Mouse (Mus musculus) Patski (cell line): ENCODE data around the gene Polr2l. TPM values are rescaled to one million over a fixed set of nuclear protein-coding genes. Genes with fewer than 3 reads are reported as not detected.

Experiments
- ATAC-seq: fragments of 100-300 bp; one replicate; pipeline ENCODE4 v1.8.0; 2021
- CTCF ChIA-PET: fragments of 350-600 bp; sonication (Branson Sonifier 250); formaldehyde crosslinking; loops from one replicate; lab custom pipeline; 2022; ENCODE audit warnings: inconsistent platforms; lab: Charles Lee
- POLR2A ChIA-PET: fragments of 350-600 bp; sonication (Branson Sonifier 250); formaldehyde crosslinking; loops from one replicate; lab custom pipeline; 2022; ENCODE audit warnings: antibody characterized with exemption, inconsistent platforms; lab: Charles Lee
- DNase-seq: peaks from one replicate; pipeline ENCODE4 v3.0.0-alpha.2; 2011; ENCODE audit warnings: low read depth, low spot score
- H3K27me3 ChIP-seq: fragments of 371-371 bp; one replicate; pipeline ENCODE4 v1.5.1; 2021
- CTCF ChIP-seq: fragments of 100-300 bp; IDR thresholded peaks from one replicate; pipeline ENCODE4 v1.5.1; 2021
- in situ Hi-C: fragments of 300-500 bp; cut with MboI; formaldehyde crosslinking; loops from 3 replicates; pipeline ENCODE4 v1.11.1; 2018; ENCODE audit warnings: low pct_unique_long_range_greater_than_20kb, mixed read lengths
- polyA plus RNA-seq: library from polyadenylated mRNA; unstranded; gene quantifications from one replicate; pipeline ENCODE4 v1.2.3, GENCODE M21; 2021

The Polr2l gene
- polyA plus RNA-seq, 1 experiment from 2014 or later: 55.2 TPM

- in situ Hi-C loops: no loop called here
- no peak for DNase-seq
- ChIA-PET POLR2A (interaction anchor here (1.4 kb wide), 2 partner anchors 25 to 33 kb away, joined by 3 to 4 read pairs; no protein-coding TSS in a partner anchor), CTCF (interaction anchor here (1.2 to 1.8 kb wide), 3 partner anchors 15 to 36 kb away, joined by 3 to 6 read pairs (median 4); partner anchors contain the start of gene Cend1)
- no peaks in the 10 kb centered on the region for H3K27me3 ChIP-seq
- TF ChIP-seq CTCF: no peak
- ATAC-seq: peak; percentile 59
These were observed 31.1 kb downstream of the Polr2l start, which contains the start of gene Pidd1 for GRCm38 (mm10) chr7:141443828-141444237. Gene Pidd1 (minus strand): TSS chr7:141444025.

DNA sequence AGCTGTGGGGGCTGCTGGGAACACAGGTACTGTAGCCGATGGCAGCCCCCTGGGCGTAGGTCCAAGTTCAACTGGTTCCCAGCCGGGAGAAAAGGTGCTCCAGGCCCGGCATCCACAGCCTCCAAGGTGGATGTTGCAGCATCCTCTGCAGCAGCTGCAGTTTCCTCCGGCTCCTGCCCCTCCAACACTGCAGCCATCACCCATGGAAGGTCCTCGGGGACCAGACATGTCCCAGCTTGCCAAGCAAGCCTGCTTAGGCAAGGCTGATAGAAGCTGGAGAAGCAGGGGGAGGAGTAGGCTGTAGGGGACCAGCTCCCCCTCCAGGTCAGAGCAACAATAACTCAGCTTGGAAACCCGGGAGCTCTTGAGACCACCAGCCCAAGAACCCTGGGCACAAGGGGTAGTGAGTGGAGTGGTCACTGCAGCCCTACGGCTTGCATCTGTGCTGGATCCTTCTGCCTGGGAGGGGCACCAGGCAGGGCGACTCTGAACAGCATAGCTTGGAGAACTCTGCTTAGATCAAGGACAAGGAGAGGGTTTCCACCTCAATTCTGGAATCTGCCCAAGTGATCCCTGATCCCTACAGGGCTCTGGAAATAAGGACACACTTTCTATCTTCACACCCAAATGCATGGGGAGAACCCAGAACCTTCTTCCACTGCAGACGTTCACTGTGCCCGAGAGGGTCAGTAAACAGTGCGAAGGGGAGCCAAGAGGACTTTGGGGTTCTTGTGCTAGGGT, 31.7 kb downstream of the Polr2l start:
- ChIA-PET POLR2A (interaction anchor here (1.4 kb wide), 1 partner anchor 34 kb away, joined by 3 read pairs; no protein-coding TSS in a partner anchor), CTCF (interaction anchor here (1.2 to 2.1 kb wide), 5 partner anchors 14 to 101 kb away, joined by 3 to 11 read pairs (median 4); partner anchors contain the start of genes Cend1 and Gatd1)
- TF ChIP-seq CTCF: no peak
- no peaks in the 10 kb centered on the region for H3K27me3 ChIP-seq
- in situ Hi-C loops: no loop called here
- ATAC-seq (peak; percentile 28), DNase-seq (no peak)

- in situ Hi-C loops: no loop called here
These were observed 32.7 kb downstream of the Polr2l start for GRCm38 (mm10) chr7:141442199-141442598.

DNA sequence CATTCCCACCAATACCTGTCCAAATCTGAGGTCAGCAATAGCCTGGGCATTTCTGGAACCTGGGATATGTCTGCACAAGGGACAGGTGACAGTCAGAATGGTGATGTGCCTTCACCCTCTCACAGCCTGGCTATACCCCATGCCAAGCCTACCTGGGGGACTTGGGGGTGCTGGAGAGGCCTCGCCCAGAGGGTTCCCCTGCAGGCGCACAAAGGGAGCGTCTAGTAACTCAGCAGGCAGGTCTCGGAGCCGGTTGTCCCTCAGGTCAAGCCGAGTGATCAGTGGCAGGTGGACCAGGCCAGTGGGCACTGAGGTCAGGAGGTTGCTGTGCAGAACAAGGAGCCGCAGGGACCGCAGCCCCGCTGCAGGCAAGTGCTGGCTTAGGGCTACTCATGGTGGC, 33.5 kb downstream of the Polr2l start:
- CTCF ChIA-PET: interaction anchor here (1.1 to 2.7 kb wide), 5 partner anchors 29 to 102 kb away, joined by 3 to 13 read pairs (median 7); partner anchors contain the start of gene Gatd1
- DNase-seq (no peak), ATAC-seq (no peak)
- POLR2A ChIA-PET: no interaction called here
- H3K27me3 ChIP-seq: no peaks in the 10 kb centered on the region
- in situ Hi-C loops: no loop called here
- no peak for TF ChIP-seq CTCF

More at GRCm38 (mm10) chr7:141442199-141442598, 32.7 kb downstream of the Polr2l start:
- no peak for TF ChIP-seq CTCF
- no peaks in the 10 kb centered on the region for H3K27me3 ChIP-seq
- DNase-seq (no peak), ATAC-seq (no peak)
- POLR2A ChIA-PET: interaction anchor here (1.1 to 1.4 kb wide), 2 partner anchors 34 to 35 kb away, joined by 3 read pairs; no protein-coding TSS in a partner anchor
- CTCF ChIA-PET: interaction anchor here (1.2 to 2.1 kb wide), 4 partner anchors 13 to 100 kb away, joined by 3 to 11 read pairs (median 5); partner anchors contain the start of genes Cend1 and Gatd1

- DNase-seq: no peak
- no peak for ATAC-seq
- ChIA-PET POLR2A (interaction anchor here (1.1 kb wide), 1 partner anchor 26 kb away, joined by 3 read pairs; no protein-coding TSS in a partner anchor), CTCF (interaction anchor here (1.1 to 2.7 kb wide), 5 partner anchors 13 to 101 kb away, joined by 3 to 13 read pairs (median 7); no protein-coding TSS in a partner anchor)
- in situ Hi-C loops: no loop called here
- H3K27me3 ChIP-seq: no peaks in the 10 kb centered on the region
- no peak for TF ChIP-seq CTCF
These were observed 34.3 kb downstream of the Polr2l start for GRCm38 (mm10) chr7:141440613-141441012.

DNA sequence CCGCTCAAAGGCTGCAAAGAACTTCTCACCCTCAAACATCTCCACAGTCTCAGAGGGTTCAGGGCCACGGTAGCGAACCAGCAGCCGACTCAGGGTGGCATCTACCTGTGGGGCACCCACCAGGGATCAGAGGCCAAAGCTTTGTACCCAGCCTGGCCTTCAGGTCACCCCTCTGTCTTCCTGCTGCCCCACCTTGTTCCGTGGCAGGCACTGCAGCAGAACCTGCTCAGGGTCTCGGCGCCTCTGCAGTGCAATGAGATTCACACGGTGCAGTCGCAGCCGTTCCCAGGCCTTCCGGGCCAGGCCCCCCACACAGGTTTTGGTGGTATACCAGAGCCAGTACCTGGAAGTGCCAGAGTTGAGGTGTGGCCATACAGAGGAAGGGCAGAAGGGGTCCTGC, 35.1 kb downstream of the Polr2l start:
- TF ChIP-seq CTCF: no peak
- in situ Hi-C loops: no loop called here
- ATAC-seq (no peak), DNase-seq (no peak)
- H3K27me3 ChIP-seq: no peaks in the 10 kb centered on the region
- ChIA-PET CTCF (interaction anchor here (1.5 to 2.7 kb wide), 4 partner anchors 12 to 100 kb away, joined by 4 to 13 read pairs (median 8); no protein-coding TSS in a partner anchor), POLR2A (interaction anchor here (0.6 to 1.1 kb wide), 2 partner anchors 27 to 193 kb away, joined by 3 to 4 read pairs; no protein-coding TSS in a partner anchor)

- ChIA-PET POLR2A (interaction anchor here (0.6 to 1.1 kb wide), 3 partner anchors 14 to 193 kb away, joined by 4 to 5 read pairs (median 4); no protein-coding TSS in a partner anchor), CTCF (interaction anchor here (0.9 to 2.7 kb wide), 4 partner anchors 11 to 39 kb away, joined by 3 to 13 read pairs (median 8); no protein-coding TSS in a partner anchor)
- DNase-seq: no peak
- no peaks in the 10 kb centered on the region for H3K27me3 ChIP-seq
- no peak for TF ChIP-seq CTCF
- in situ Hi-C loops: no loop called here
- no peak for ATAC-seq
These were observed 35.7 kb downstream of the Polr2l start for GRCm38 (mm10) chr7:141439140-141439679.

DNA sequence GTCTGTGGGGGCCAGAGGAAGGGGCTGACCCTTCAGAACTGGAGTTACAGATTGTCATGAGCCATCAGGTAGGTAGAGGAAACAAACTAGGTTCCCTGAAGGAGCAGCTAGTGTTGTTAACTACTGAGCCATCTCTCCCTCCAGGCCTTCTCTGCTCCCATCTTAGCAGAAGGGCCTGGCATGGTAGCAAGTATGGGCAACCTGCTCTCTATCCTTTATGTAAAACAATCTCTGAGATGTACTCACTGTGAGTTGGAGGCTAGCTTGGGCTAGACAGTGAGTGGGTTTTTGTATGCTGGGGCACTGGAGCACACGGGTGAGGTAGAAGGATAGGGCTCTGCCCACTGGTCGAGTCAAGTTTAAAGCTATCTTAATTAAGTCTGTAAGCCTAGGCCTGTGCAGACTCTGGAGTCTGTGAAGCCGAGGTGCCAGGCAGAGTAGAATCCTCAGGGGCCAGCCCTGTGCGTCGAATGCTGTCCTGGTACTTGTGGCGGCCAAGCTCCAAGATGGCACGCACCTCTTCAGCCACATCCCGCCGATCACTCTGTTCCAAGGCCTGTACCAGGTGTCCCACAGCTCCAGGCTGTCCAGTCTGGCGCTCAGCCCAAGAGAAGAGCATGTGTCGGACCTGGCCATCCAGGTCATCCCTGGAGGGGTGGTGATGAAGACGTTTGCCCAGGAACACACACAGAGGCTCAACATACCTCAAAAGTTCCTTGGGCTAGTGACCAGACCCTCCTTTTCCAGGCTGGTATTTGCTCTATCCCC, 36.5 kb downstream of the Polr2l start:
- in situ Hi-C loops: no loop called here
- ChIA-PET POLR2A (interaction anchor here (0.8 to 1.2 kb wide), 5 partner anchors 15 to 29 kb away, joined by 3 to 5 read pairs (median 4); no protein-coding TSS in a partner anchor), CTCF (interaction anchor here (0.9 to 2.7 kb wide), 8 partner anchors 17 to 86 kb away, joined by 3 to 13 read pairs (median 4); partner anchors contain the start of gene Gatd1)
- TF ChIP-seq CTCF: no peak
- DNase-seq (no peak), ATAC-seq (no peak)
- H3K27me3 ChIP-seq: no peaks in the 10 kb centered on the region
